Mouse (Mus musculus): ENCODE measurements around the gene Ugt1a6a. TPM values are rescaled to one million over a fixed set of nuclear protein-coding genes. Genes with fewer than 3 reads are reported as not detected.

The Ugt1a6a gene
- total and polyA plus RNA-seq, 2 experiments from 2014 or later, result 5.0 to 6.3 TPM

GRCm38 (mm10) chr1:88213061-88213460, 78.5 kb downstream of the Ugt1a6a start:
- no peak for ATAC-seq

GRCm38 (mm10) chr1:88213766-88214461, 79.3 kb downstream of the Ugt1a6a start:
- 79% methylated on average over 2 of the region's 2 CpGs for WGBS
- TF ChIP-seq CTCF (IDR thresholded peaks at IDR 0.05; ENCODE audit: low read depth), result no peak
- peak; percentile 4 for DNase-seq (ENCODE audit: low spot score)

More at GRCm38 (mm10) chr1:88213061-88213460, 78.5 kb downstream of the Ugt1a6a start:
- H3K4me2 ChIP-seq (ENCODE audit: low read depth, low read length), result no peak overlapping the region
- no peak overlapping the region for H3K4me3 ChIP-seq (ENCODE audit: low read length)
- no peaks in the 10 kb centered on the region for H3K27me3 ChIP-seq (ENCODE audit: insufficient read depth, low read length)
- H3K9ac ChIP-seq (replicated peaks; ENCODE audit: low read length), result no peak overlapping the region
- H3K27ac ChIP-seq, result no peak overlapping the region
- DNase-seq (ENCODE audit: low spot score), result no peak
- no peaks in the 10 kb centered on the region for H3K36me3 ChIP-seq (ENCODE audit: insufficient read depth, low read length)
- 73% methylated on average over 1 of the region's 1 CpGs for WGBS
- H3K9me3 ChIP-seq (ENCODE audit: low read length), result peaks cover 61% of the 10 kb centered on the region
- no peaks in the 10 kb centered on the region for H3K4me1 ChIP-seq (ENCODE audit: insufficient read depth, low read length)
- no peak for TF ChIP-seq CTCF (IDR thresholded peaks at IDR 0.05; ENCODE audit: low read depth)

GRCm38 (mm10) chr1:88214462-88214952, 79.9 kb downstream of the Ugt1a6a start:
- no peak overlapping the region for H3K4me2 ChIP-seq (ENCODE audit: low read depth, low read length)
- H3K4me3 ChIP-seq (ENCODE audit: low read length), result no peak overlapping the region
- ATAC-seq (no peak), DNase-seq (ENCODE audit: low spot score) (no peak)
- no peaks in the 10 kb centered on the region for H3K27me3 ChIP-seq (ENCODE audit: insufficient read depth, low read length)
- no peaks in the 10 kb centered on the region for H3K36me3 ChIP-seq (ENCODE audit: insufficient read depth, low read length)
- no peaks in the 10 kb centered on the region for H3K4me1 ChIP-seq (ENCODE audit: insufficient read depth, low read length)
- no peak overlapping the region for H3K27ac ChIP-seq
- no peak for TF ChIP-seq CTCF (IDR thresholded peaks at IDR 0.05; ENCODE audit: low read depth)
- H3K9ac ChIP-seq (replicated peaks; ENCODE audit: low read length), result no peak overlapping the region
- 77% methylated on average over 2 of the region's 2 CpGs for WGBS
- H3K9me3 ChIP-seq (ENCODE audit: low read length), result peaks cover 61% of the 10 kb centered on the region

More at GRCm38 (mm10) chr1:88213766-88214461, 79.3 kb downstream of the Ugt1a6a start:
- no peak for ATAC-seq
- Histone ChIP-seq H3K4me1 (ENCODE audit: insufficient read depth, low read length) (no peaks in the 10 kb centered on the region), H3K4me3 (ENCODE audit: low read length) (no peak overlapping the region), H3K27ac (no peak overlapping the region), H3K9me3 (ENCODE audit: low read length) (peaks cover 61% of the 10 kb centered on the region), H3K9ac (replicated peaks; ENCODE audit: low read length) (no peak overlapping the region), H3K4me2 (ENCODE audit: low read depth, low read length) (no peak overlapping the region), H3K36me3 (ENCODE audit: insufficient read depth, low read length) (no peaks in the 10 kb centered on the region), H3K27me3 (ENCODE audit: insufficient read depth, low read length) (no peaks in the 10 kb centered on the region)

- DNase-seq (ENCODE audit: low spot score), result peak; percentile 11
- no peak for ATAC-seq
- TF ChIP-seq CTCF (IDR thresholded peaks at IDR 0.05; ENCODE audit: low read depth), result no peak
Observed at GRCm38 (mm10) chr1:88215466-88216380, 81.1 kb downstream of the Ugt1a6a start.

GRCm38 (mm10) chr1:88216551-88216950, 81.9 kb downstream of the Ugt1a6a start:
- no peak for TF ChIP-seq CTCF (IDR thresholded peaks at IDR 0.05; ENCODE audit: low read depth)
- no peaks in the 10 kb centered on the region for H3K27me3 ChIP-seq (ENCODE audit: insufficient read depth, low read length)
- H3K9ac ChIP-seq (replicated peaks; ENCODE audit: low read length), result no peak overlapping the region
- H3K27ac ChIP-seq, result no peak overlapping the region
- WGBS, result 59% methylated on average over 2 of the region's 2 CpGs
- no peak overlapping the region for H3K4me2 ChIP-seq (ENCODE audit: low read depth, low read length)
- ATAC-seq (no peak), DNase-seq (ENCODE audit: low spot score) (peak; percentile 10)
- H3K4me1 ChIP-seq (ENCODE audit: insufficient read depth, low read length), result no peaks in the 10 kb centered on the region
- H3K9me3 ChIP-seq (ENCODE audit: low read length), result peaks cover 58% of the 10 kb centered on the region
- no peak overlapping the region for H3K4me3 ChIP-seq (ENCODE audit: low read length)
- no peaks in the 10 kb centered on the region for H3K36me3 ChIP-seq (ENCODE audit: insufficient read depth, low read length)

More at GRCm38 (mm10) chr1:88215466-88216380, 81.1 kb downstream of the Ugt1a6a start:
- Histone ChIP-seq H3K4me2 (ENCODE audit: low read depth, low read length) (no peak overlapping the region), H3K27ac (no peak overlapping the region), H3K27me3 (ENCODE audit: insufficient read depth, low read length) (no peaks in the 10 kb centered on the region), H3K9me3 (ENCODE audit: low read length) (peaks cover 61% of the 10 kb centered on the region), H3K4me1 (ENCODE audit: insufficient read depth, low read length) (no peaks in the 10 kb centered on the region), H3K9ac (replicated peaks; ENCODE audit: low read length) (no peak overlapping the region), H3K36me3 (ENCODE audit: insufficient read depth, low read length) (no peaks in the 10 kb centered on the region), H3K4me3 (ENCODE audit: low read length) (no peak overlapping the region)
- 70% methylated on average over 10 of the region's 10 CpGs for WGBS

- WGBS, result 55% methylated on average over 2 of the region's 2 CpGs
- Histone ChIP-seq H3K36me3 (ENCODE audit: insufficient read depth, low read length) (no peaks in the 10 kb centered on the region), H3K4me1 (ENCODE audit: insufficient read depth, low read length) (no peaks in the 10 kb centered on the region), H3K27me3 (ENCODE audit: insufficient read depth, low read length) (no peaks in the 10 kb centered on the region), H3K4me3 (ENCODE audit: low read length) (no peak overlapping the region), H3K27ac (no peak overlapping the region), H3K9ac (replicated peaks; ENCODE audit: low read length) (no peak overlapping the region), H3K4me2 (ENCODE audit: low read depth, low read length) (no peak overlapping the region), H3K9me3 (ENCODE audit: low read length) (peaks cover 54% of the 10 kb centered on the region)
- peak; percentile 13; the same call in 1 of the 2 replicates for TF ChIP-seq CTCF (IDR thresholded peaks at IDR 0.05; ENCODE audit: low read depth)
- no peak for DNase-seq (ENCODE audit: low spot score)
- no peak for ATAC-seq
Observed at GRCm38 (mm10) chr1:88217144-88217543, 82.5 kb downstream of the Ugt1a6a start.

Measured in hindbrain, postnatal 0 days (tissue).